Mouse (Mus musculus): ENCODE data around the gene Mblac2. TPM values are rescaled to one million over a fixed set of nuclear protein-coding genes. Genes with fewer than 3 reads are reported as not detected.
"Not testable (repeated sequence)": the region's sequence is repeated elsewhere in the genome, so short reads cannot be mapped to it uniquely, and the experiment has no call there.

Mblac2 gene
- 10.1 and 11.9 TPM in 2 replicates for polyA plus RNA-seq (2015; fragmentation: Nextera tagmentation; extraction: Ambion mirVana)

GRCm38 (mm10) chr13:81710775-81711545 lies at the start of gene Mblac2, which contains the start of gene Polr3g:
Mblac2 (plus strand) TSS chr13:81711341.
Polr3g (minus strand) TSS chr13:81711013.
- DNase-seq (ENCODE audit: low spot score) = peak; percentile 97

- DNase-seq (ENCODE audit: low spot score) = no peak
Observed at GRCm38 (mm10) chr13:81663566-81664330, 47.4 kb upstream of the Mblac2 start.

- DNase-seq (ENCODE audit: low spot score) = no peak
Observed at GRCm38 (mm10) chr13:81664331-81664698, 46.8 kb upstream of the Mblac2 start.

- DNase-seq (ENCODE audit: low spot score) = no peak
Observed at GRCm38 (mm10) chr13:81667713-81668112, 43.4 kb upstream of the Mblac2 start.

- DNase-seq (ENCODE audit: low spot score) = peak; percentile 34
Observed at GRCm38 (mm10) chr13:81675333-81675732, 35.8 kb upstream of the Mblac2 start.

GRCm38 (mm10) chr13:81683107-81683506 lies 28.0 kb upstream of the Mblac2 start:
- DNase-seq (ENCODE audit: low spot score) = no peak

GRCm38 (mm10) chr13:81684258-81684657 lies 26.9 kb upstream of the Mblac2 start:
- DNase-seq (ENCODE audit: low spot score) = no peak

GRCm38 (mm10) chr13:81684884-81685283 lies 26.3 kb upstream of the Mblac2 start:
- no peak for DNase-seq (ENCODE audit: low spot score)

GRCm38 (mm10) chr13:81689587-81689986 lies 21.6 kb upstream of the Mblac2 start:
- no peak for DNase-seq (ENCODE audit: low spot score)

GRCm38 (mm10) chr13:81690477-81690876 lies 20.7 kb upstream of the Mblac2 start:
- DNase-seq (ENCODE audit: low spot score) = peak; percentile 68

GRCm38 (mm10) chr13:81691606-81692005 lies 19.5 kb upstream of the Mblac2 start:
- DNase-seq (ENCODE audit: low spot score) = peak; percentile 52

GRCm38 (mm10) chr13:81694446-81694845 lies 16.7 kb upstream of the Mblac2 start:
- no peak for DNase-seq (ENCODE audit: low spot score)

GRCm38 (mm10) chr13:81703148-81703547 lies 8.0 kb upstream of the Mblac2 start:
- DNase-seq (ENCODE audit: low spot score) = no peak

GRCm38 (mm10) chr13:81703621-81704020 lies 7.5 kb upstream of the Mblac2 start:
- no peak for DNase-seq (ENCODE audit: low spot score)

- no peak for DNase-seq (ENCODE audit: low spot score)
Observed at GRCm38 (mm10) chr13:81706311-81706710, 4.8 kb upstream of the Mblac2 start.

GRCm38 (mm10) chr13:81709805-81710204 lies 1.3 kb upstream of the Mblac2 start:
- no peak for DNase-seq (ENCODE audit: low spot score)

GRCm38 (mm10) chr13:81710266-81710665 lies 875 bp upstream of the Mblac2 start:
- no peak for DNase-seq (ENCODE audit: low spot score)

GRCm38 (mm10) chr13:81711546-81712371 lies 618 bp downstream of the Mblac2 start:
- DNase-seq (ENCODE audit: low spot score) = no peak

- no peak for DNase-seq (ENCODE audit: low spot score)
Observed at GRCm38 (mm10) chr13:81713896-81714295, 2.8 kb downstream of the Mblac2 start.

- DNase-seq (ENCODE audit: low spot score) = not testable (repeated sequence)
Observed at GRCm38 (mm10) chr13:81728141-81728540, 17.0 kb downstream of the Mblac2 start.

GRCm38 (mm10) chr13:81729102-81729501 lies 18.0 kb downstream of the Mblac2 start:
- DNase-seq (ENCODE audit: low spot score) = no peak

GRCm38 (mm10) chr13:81730362-81730761 lies 19.2 kb downstream of the Mblac2 start:
- no peak for DNase-seq (ENCODE audit: low spot score)
